Mouse (Mus musculus): ENCODE results near the gene 1700030K09Rik. TPM values are rescaled to one million over a fixed set of nuclear protein-coding genes. Genes with fewer than 3 reads are reported as not detected.

Gene 1700030K09Rik
- polyA plus RNA-seq, 1 experiment from 2014 or later, result 3.4 TPM

GRCm38 (mm10) chr8:72492622-72493081, 49.0 kb downstream of the 1700030K09Rik start:
- no peaks in the 10 kb centered on the region for H3K27me3 ChIP-seq
- peak overlapping the region; percentile 98 for H3K4me3 ChIP-seq (replicated peaks)
- peaks cover 60% of the 10 kb centered on the region for H3K4me1 ChIP-seq (replicated peaks)
- no peaks in the 10 kb centered on the region for H3K9me3 ChIP-seq (replicated peaks)
- 0% methylated on average over 56 of the region's 56 CpGs for WGBS (ENCODE audit: insufficient replicate concordance)
- ATAC-seq (ENCODE audit: insufficient read depth), result peak; percentile 97
- peak overlapping the region; percentile 90 for H3K27ac ChIP-seq (replicated peaks)
- H3K4me2 ChIP-seq, result peak overlapping the region; percentile 94
- peaks cover 61% of the 10 kb centered on the region for H3K36me3 ChIP-seq (replicated peaks)
- peak overlapping the region; percentile 92 for H3K9ac ChIP-seq

GRCm38 (mm10) chr8:72493381-72493780, 49.7 kb downstream of the 1700030K09Rik start:
- Histone ChIP-seq H3K36me3 (replicated peaks) (peaks cover 53% of the 10 kb centered on the region), H3K27ac (replicated peaks) (peak overlapping the region; percentile 75), H3K4me3 (replicated peaks) (peak overlapping the region; percentile 98), H3K4me1 (replicated peaks) (peaks cover 63% of the 10 kb centered on the region), H3K9ac (peak overlapping the region; percentile 64), H3K27me3 (no peaks in the 10 kb centered on the region), H3K4me2 (peak overlapping the region; percentile 94), H3K9me3 (replicated peaks) (no peaks in the 10 kb centered on the region)
- ATAC-seq (ENCODE audit: insufficient read depth), result no peak
- 7% methylated on average over 8 of the region's 8 CpGs for WGBS (ENCODE audit: insufficient replicate concordance)

- 82% methylated on average over 23 of the region's 23 CpGs for WGBS (ENCODE audit: insufficient replicate concordance)
- Histone ChIP-seq H3K4me2 (no peak overlapping the region), H3K4me1 (replicated peaks) (peaks cover 59% of the 10 kb centered on the region), H3K4me3 (replicated peaks) (no peak overlapping the region), H3K9ac (no peak overlapping the region), H3K27me3 (no peaks in the 10 kb centered on the region), H3K9me3 (replicated peaks) (no peaks in the 10 kb centered on the region), H3K36me3 (replicated peaks) (peaks cover 36% of the 10 kb centered on the region), H3K27ac (replicated peaks) (no peak overlapping the region)
- ATAC-seq (ENCODE audit: insufficient read depth), result no peak
These were observed 51.9 kb downstream of the 1700030K09Rik start for GRCm38 (mm10) chr8:72495411-72496111.

- Histone ChIP-seq H3K27me3 (no peaks in the 10 kb centered on the region), H3K4me1 (replicated peaks) (peaks cover 52% of the 10 kb centered on the region), H3K36me3 (replicated peaks) (peaks cover 33% of the 10 kb centered on the region), H3K9ac (no peak overlapping the region), H3K4me3 (replicated peaks) (no peak overlapping the region), H3K9me3 (replicated peaks) (no peaks in the 10 kb centered on the region), H3K27ac (replicated peaks) (no peak overlapping the region), H3K4me2 (no peak overlapping the region)
- WGBS (ENCODE audit: insufficient replicate concordance), result 83% methylated on average over 19 of the region's 19 CpGs
- no peak for ATAC-seq (ENCODE audit: insufficient read depth)
These were observed 52.5 kb downstream of the 1700030K09Rik start for GRCm38 (mm10) chr8:72496217-72496616.

- Histone ChIP-seq H3K4me3 (replicated peaks) (no peak overlapping the region), H3K36me3 (replicated peaks) (peaks cover 33% of the 10 kb centered on the region), H3K27me3 (no peaks in the 10 kb centered on the region), H3K4me1 (replicated peaks) (peaks cover 42% of the 10 kb centered on the region), H3K9me3 (replicated peaks) (no peaks in the 10 kb centered on the region), H3K27ac (replicated peaks) (no peak overlapping the region), H3K9ac (no peak overlapping the region), H3K4me2 (no peak overlapping the region)
- WGBS (ENCODE audit: insufficient replicate concordance), result 71% methylated on average over 1 of the region's 1 CpGs
- no peak for ATAC-seq (ENCODE audit: insufficient read depth)
These were observed 54.2 kb downstream of the 1700030K09Rik start for GRCm38 (mm10) chr8:72497911-72498310.

- no peaks in the 10 kb centered on the region for H3K27me3 ChIP-seq
- 40% methylated on average over 4 of the region's 4 CpGs for WGBS (ENCODE audit: insufficient replicate concordance)
- H3K9ac ChIP-seq, result no peak overlapping the region
- H3K9me3 ChIP-seq (replicated peaks), result no peaks in the 10 kb centered on the region
- no peak overlapping the region for H3K4me2 ChIP-seq
- peaks cover 39% of the 10 kb centered on the region for H3K4me1 ChIP-seq (replicated peaks)
- no peak overlapping the region for H3K4me3 ChIP-seq (replicated peaks)
- H3K27ac ChIP-seq (replicated peaks), result no peak overlapping the region
- no peak for ATAC-seq (ENCODE audit: insufficient read depth)
- peaks cover 33% of the 10 kb centered on the region for H3K36me3 ChIP-seq (replicated peaks)
These were observed 54.8 kb downstream of the 1700030K09Rik start for GRCm38 (mm10) chr8:72498527-72498926.

GRCm38 (mm10) chr8:72499521-72500284, 56.0 kb downstream of the 1700030K09Rik start:
- peaks cover 26% of the 10 kb centered on the region for H3K36me3 ChIP-seq (replicated peaks)
- H3K4me3 ChIP-seq (replicated peaks), result no peak overlapping the region
- no peak overlapping the region for H3K4me2 ChIP-seq
- no peaks in the 10 kb centered on the region for H3K27me3 ChIP-seq
- peaks cover 39% of the 10 kb centered on the region for H3K4me1 ChIP-seq (replicated peaks)
- no peak overlapping the region for H3K27ac ChIP-seq (replicated peaks)
- no peak for ATAC-seq (ENCODE audit: insufficient read depth)
- WGBS (ENCODE audit: insufficient replicate concordance), result 69% methylated on average over 2 of the region's 2 CpGs
- no peak overlapping the region for H3K9ac ChIP-seq
- no peaks in the 10 kb centered on the region for H3K9me3 ChIP-seq (replicated peaks)

- no peak overlapping the region for H3K4me3 ChIP-seq (replicated peaks)
- no peak overlapping the region for H3K4me2 ChIP-seq
- H3K36me3 ChIP-seq (replicated peaks), result peaks cover 19% of the 10 kb centered on the region
- 83% methylated on average over 1 of the region's 1 CpGs for WGBS (ENCODE audit: insufficient replicate concordance)
- peaks cover 39% of the 10 kb centered on the region for H3K4me1 ChIP-seq (replicated peaks)
- no peak overlapping the region for H3K9ac ChIP-seq
- no peak for ATAC-seq (ENCODE audit: insufficient read depth)
- no peaks in the 10 kb centered on the region for H3K9me3 ChIP-seq (replicated peaks)
- H3K27me3 ChIP-seq, result no peaks in the 10 kb centered on the region
- no peak overlapping the region for H3K27ac ChIP-seq (replicated peaks)
These were observed 56.8 kb downstream of the 1700030K09Rik start for GRCm38 (mm10) chr8:72500521-72500931.

- H3K36me3 ChIP-seq (replicated peaks), result no peaks in the 10 kb centered on the region; the same call in 1 of the 2 replicates
- H3K27me3 ChIP-seq, result no peaks in the 10 kb centered on the region
- no peak overlapping the region for H3K27ac ChIP-seq (replicated peaks)
- no peaks in the 10 kb centered on the region for H3K9me3 ChIP-seq (replicated peaks)
- H3K4me2 ChIP-seq, result no peak overlapping the region
- H3K9ac ChIP-seq, result no peak overlapping the region
- no peak overlapping the region for H3K4me3 ChIP-seq (replicated peaks)
- no peak for ATAC-seq (ENCODE audit: insufficient read depth)
- H3K4me1 ChIP-seq (replicated peaks), result peaks cover 57% of the 10 kb centered on the region
These were observed 60.5 kb downstream of the 1700030K09Rik start for GRCm38 (mm10) chr8:72504137-72504536.

GRCm38 (mm10) chr8:72504637-72505314, 61.1 kb downstream of the 1700030K09Rik start:
- no peak overlapping the region for H3K4me2 ChIP-seq
- H3K27me3 ChIP-seq, result no peaks in the 10 kb centered on the region
- 0 out of 2 replicates have a peak, but pooled peaks have one; percentile 9 for ATAC-seq (ENCODE audit: insufficient read depth)
- no peak overlapping the region for H3K9ac ChIP-seq
- no peak overlapping the region for H3K4me3 ChIP-seq (replicated peaks)
- no peaks in the 10 kb centered on the region; the same call in 1 of the 2 replicates for H3K36me3 ChIP-seq (replicated peaks)
- H3K9me3 ChIP-seq (replicated peaks), result no peaks in the 10 kb centered on the region
- peaks cover 58% of the 10 kb centered on the region for H3K4me1 ChIP-seq (replicated peaks)
- H3K27ac ChIP-seq (replicated peaks), result peak overlapping the region; percentile 45; the same call in 1 of the 2 replicates

- WGBS (ENCODE audit: insufficient replicate concordance), result 72% methylated on average over 1 of the region's 1 CpGs
- H3K4me3 ChIP-seq (replicated peaks), result no peak overlapping the region
- H3K4me2 ChIP-seq, result no peak overlapping the region
- peaks cover 60% of the 10 kb centered on the region for H3K4me1 ChIP-seq (replicated peaks)
- no peak overlapping the region for H3K27ac ChIP-seq (replicated peaks)
- no peak for ATAC-seq (ENCODE audit: insufficient read depth)
- no peaks in the 10 kb centered on the region for H3K27me3 ChIP-seq
- H3K9ac ChIP-seq, result no peak overlapping the region
- H3K9me3 ChIP-seq (replicated peaks), result no peaks in the 10 kb centered on the region
- no peaks in the 10 kb centered on the region; the same call in 1 of the 2 replicates for H3K36me3 ChIP-seq (replicated peaks)
These were observed 63.8 kb downstream of the 1700030K09Rik start for GRCm38 (mm10) chr8:72507505-72507904.
